Mouse (Mus musculus) liver, embryonic 14 days (tissue): ENCODE results near the gene Hmgb4. TPM values are rescaled to one million over a fixed set of nuclear protein-coding genes. Genes with fewer than 3 reads are reported as not detected.

Source experiments
- polyA plus RNA-seq: library from polyadenylated mRNA; depleted of rRNA; stranded (reverse); fragments of >200 nt; gene quantifications from 2 replicates; pipeline ENCODE4 v1.2.3, GENCODE M21; 2012; rRNA removed

Hmgb4 gene
- not detected in 2 replicates for polyA plus RNA-seq

GRCm38 (mm10) chr4:128260907-128261560 lies at the start of gene Hmgb4:
Gene Hmgb4 (minus strand): TSS chr4:128260957.

